Mouse (Mus musculus): Measurements from ENCODE around the gene Rilp.
A peak's percentile ranks its signal among the peaks of the same experiment; 100 is the strongest.

Gene Rilp

GRCm38 (mm10) chr11:75509741-75510626, at the start of gene Rilp:
Gene Rilp (plus strand): TSS chr11:75510094.
- no peak for DNase-seq (ENCODE audit: extremely low read depth, low read depth)

GRCm38 (mm10) chr11:75460103-75460843, 49.6 kb upstream of the Rilp start:
- DNase-seq (ENCODE audit: extremely low read depth, low read depth), result peak; percentile 97

- peak; percentile 100 for DNase-seq (ENCODE audit: extremely low read depth, low read depth)
Observed at GRCm38 (mm10) chr11:75460844-75461742, 48.8 kb upstream of the Rilp start, which contains the start of gene Tlcd2. Gene Tlcd2 (plus strand): TSS chr11:75461715.

GRCm38 (mm10) chr11:75461743-75462252, 48.1 kb upstream of the Rilp start:
- no peak for DNase-seq (ENCODE audit: extremely low read depth, low read depth)

- DNase-seq (ENCODE audit: extremely low read depth, low read depth), result peak; percentile 54
Observed at GRCm38 (mm10) chr11:75462253-75462783, 47.6 kb upstream of the Rilp start.

DNA sequence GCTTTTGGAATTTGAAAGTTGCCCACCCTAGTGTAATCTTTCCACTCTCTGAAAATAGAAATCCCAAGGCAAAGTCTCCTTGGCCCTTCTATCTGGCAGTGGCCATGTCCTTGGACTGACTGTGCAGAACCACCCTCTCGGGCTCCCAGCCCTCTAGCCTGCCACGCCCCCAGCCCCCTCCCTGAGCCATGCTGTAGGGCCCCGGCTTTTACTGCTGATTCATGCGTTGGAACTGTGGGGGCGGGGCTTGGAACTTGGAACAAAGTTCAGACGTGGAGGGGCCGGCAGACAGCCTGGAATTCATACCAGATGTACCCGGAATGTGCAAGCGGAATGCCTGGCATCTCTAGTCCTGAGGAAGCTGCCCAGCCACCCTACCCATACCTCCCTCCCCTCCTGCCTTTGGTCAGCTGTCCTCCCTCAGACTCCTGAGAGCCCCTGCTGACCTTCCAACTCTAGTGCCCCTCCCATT, 47.0 kb upstream of the Rilp start:
- peak; percentile 68 for DNase-seq (ENCODE audit: extremely low read depth, low read depth)

GRCm38 (mm10) chr11:75463624-75464023, 46.3 kb upstream of the Rilp start:
- no peak for DNase-seq (ENCODE audit: extremely low read depth, low read depth)

GRCm38 (mm10) chr11:75464417-75464816, 45.5 kb upstream of the Rilp start:
- DNase-seq (ENCODE audit: extremely low read depth, low read depth), result no peak

DNA sequence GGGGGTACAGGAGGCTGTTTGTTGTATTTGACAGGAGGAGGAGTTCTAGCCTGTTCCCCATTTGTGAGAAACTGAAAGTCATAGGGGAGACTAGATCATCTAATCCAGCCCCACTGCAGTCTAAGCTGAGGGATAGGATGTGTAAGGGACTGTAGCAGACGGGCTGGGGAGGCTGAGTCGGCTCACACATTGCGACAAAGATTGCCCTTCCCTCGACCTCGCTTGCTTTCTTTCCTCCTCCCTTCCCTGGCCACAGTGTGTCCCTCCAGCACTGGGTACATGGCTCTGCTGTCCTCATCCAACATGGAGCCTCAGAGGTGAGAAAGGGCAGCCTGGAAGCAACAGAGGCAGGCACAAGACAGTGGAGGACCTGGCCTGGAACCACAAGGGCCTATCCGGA, 44.8 kb upstream of the Rilp start:
- no peak for DNase-seq (ENCODE audit: extremely low read depth, low read depth)

DNA sequence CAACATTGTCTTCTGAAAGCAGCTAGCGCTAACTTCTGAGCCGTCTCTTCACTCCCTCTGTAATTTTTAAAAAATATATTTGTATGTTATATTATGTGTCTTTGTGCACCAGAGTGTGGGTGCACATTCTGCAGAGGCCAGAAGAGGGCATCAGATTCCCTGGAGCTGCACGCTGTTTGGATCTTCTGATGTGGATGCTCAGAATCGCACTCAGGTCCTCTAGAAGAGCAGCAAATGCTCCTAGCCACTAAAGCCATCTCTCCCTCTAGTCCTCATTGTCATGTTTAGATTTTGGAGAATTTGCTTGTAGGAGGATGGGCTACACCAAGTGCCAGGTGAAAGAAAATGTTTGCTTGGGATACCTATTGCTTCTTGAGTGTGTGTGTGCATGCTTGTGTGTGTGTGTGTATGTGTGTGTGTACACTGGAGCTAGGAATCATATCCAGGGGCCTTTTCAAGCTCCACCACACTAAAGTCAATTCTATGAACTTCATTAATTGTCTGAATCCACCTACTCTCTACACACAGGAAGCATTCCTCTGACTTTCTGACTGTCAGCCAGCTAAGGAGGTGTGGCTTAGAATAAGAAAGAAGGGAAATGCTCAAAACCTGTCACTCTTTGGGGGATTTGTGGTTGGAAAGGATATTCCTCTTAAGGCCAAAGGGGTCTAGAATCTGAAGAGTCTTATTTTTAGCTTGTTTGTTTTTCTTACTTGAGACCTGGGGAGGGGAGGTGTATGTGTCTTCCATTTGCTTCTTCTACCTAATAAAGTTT, 43.0 kb upstream of the Rilp start:
- DNase-seq (ENCODE audit: extremely low read depth, low read depth), result no peak

- DNase-seq (ENCODE audit: extremely low read depth, low read depth), result no peak
Observed at GRCm38 (mm10) chr11:75467512-75468215, 42.2 kb upstream of the Rilp start.

DNA sequence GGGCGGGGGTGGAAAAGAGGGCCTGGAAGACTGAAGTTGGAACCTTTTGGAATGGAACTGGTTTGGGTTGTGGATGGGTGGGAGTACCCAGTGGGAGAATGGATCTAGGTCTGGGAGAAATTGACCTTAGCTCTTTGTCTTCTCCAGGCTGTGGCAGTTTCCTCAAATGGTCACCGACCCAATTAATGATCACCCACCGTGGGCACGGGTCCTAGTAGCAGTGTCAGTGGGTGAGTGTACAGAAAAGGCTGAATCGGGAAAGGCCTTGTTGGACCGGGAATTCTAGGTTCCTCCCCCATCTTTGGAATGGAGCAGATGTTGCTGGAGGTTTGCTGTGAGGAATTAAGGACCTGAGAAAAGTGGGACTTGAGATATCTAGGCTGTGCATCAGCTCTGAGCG, 41.5 kb upstream of the Rilp start:
- no peak for DNase-seq (ENCODE audit: extremely low read depth, low read depth)

DNA sequence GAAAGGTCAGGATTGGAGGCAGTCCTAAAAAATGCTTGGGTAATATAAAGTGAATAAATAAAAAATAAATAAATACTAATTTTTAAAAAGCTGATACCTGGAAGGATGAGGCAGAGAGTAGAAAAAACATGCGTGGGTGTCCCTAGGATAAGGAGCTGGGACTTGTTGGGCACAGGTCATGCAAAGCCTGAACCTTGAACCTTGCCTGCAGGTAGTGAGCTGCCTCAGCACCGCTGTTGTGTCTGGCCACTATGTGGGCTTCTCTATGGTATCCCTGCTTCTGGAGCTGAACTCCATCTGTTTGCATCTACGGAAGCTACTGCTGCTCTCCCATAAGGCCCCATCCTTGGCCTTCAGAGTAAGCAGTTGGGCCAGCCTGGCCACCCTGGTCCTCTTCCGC, 40.6 kb upstream of the Rilp start:
- no peak for DNase-seq (ENCODE audit: extremely low read depth, low read depth)

- no peak for DNase-seq (ENCODE audit: extremely low read depth, low read depth)
Observed at GRCm38 (mm10) chr11:75470675-75471074, 39.2 kb upstream of the Rilp start.

GRCm38 (mm10) chr11:75472469-75473081, 37.3 kb upstream of the Rilp start:
- no peak for DNase-seq (ENCODE audit: extremely low read depth, low read depth)

GRCm38 (mm10) chr11:75473376-75473775, 36.5 kb upstream of the Rilp start:
- DNase-seq (ENCODE audit: extremely low read depth, low read depth), result no peak

DNA sequence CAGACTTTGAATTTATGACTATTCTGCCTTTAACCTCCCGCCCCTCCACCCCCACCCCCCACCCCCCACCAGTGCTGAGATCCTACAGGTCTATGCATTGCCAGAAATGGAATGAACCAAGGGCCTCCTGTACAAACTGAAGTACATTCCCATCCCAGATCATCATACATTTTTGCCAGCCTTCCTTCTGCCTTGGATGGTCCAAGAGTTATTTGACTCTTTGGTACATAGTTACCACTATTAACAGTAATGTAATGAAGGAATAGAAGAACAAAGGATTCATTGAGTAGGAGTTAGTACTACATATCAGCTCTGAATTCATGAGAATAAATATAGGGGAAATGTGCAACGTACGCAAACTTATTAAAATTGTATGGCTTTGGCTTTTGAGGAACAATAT, 23.7 kb upstream of the Rilp start:
- no peak for DNase-seq (ENCODE audit: extremely low read depth, low read depth)

- DNase-seq (ENCODE audit: extremely low read depth, low read depth), result peak; percentile 93
Observed at GRCm38 (mm10) chr11:75486601-75487285, 23.2 kb upstream of the Rilp start, which contains the start of gene Prpf8. Gene Prpf8 (plus strand): TSS chr11:75486816.
